Mouse (Mus musculus): ENCODE results near the gene Krt34. TPM values are rescaled to one million over a fixed set of nuclear protein-coding genes. Genes with fewer than 3 reads are reported as not detected.

Krt34 gene
- total and polyA plus RNA-seq, 3 experiments, result not detected

DNA sequence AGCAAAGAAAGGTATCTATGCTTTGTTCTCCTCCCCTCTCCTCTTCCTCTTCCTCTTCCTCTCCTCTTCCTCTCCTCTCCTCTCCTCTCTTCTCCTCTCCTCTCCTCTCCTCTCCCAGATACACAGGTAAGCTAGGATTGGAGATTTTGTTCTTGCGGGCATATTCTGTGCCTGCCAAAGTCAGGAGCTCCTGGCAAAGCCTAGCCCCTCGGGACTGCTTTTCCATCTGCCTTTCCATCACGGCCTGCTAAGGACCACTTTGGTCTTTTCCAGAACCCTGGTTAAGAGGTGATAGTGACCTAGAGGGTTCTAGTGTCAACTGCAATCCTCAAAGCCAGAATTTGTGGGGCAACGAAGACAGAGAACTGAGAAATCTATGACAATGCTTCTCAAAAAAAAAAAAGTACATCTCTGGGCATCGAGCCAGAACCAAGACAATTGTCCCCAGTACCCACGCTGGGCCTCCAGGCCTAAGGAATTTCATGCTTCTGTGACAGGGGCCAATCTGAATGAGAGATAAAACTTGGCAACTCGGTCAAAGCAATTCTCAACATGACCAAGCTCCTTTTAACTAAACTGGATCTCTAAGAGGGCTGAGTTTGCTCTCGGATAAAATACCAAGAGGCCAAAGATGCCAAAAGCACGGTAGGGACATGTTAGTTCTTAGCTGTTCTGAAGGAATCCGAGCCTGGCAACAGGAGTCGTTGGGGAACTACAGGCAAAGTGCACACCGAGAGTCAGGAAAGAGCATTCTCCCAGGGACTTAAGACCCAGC is 25.1 kb upstream of the Krt34 start:
- DNase-seq (ENCODE audit: extremely low read depth), result no peak
- in situ Hi-C loops (cut with MboI; ENCODE audit: low pct_ligation_motif_present, low pct_unique_long_range_greater_than_20kb, low sequenced_read_pairs), result no loop called here
- H3K27ac ChIP-seq (ENCODE audit: insufficient read depth, low read depth), result no peak overlapping the region
- H3K4me2 ChIP-seq (ENCODE audit: insufficient read depth, low read depth, poor library complexity, severe bottlenecking), result no peak overlapping the region
- no peak overlapping the region for H3K9ac ChIP-seq (ENCODE audit: insufficient read depth, low read depth)
- dilution Hi-C loops (cut with MboI; ENCODE audit: extremely low pct_ligation_motif_present, extremely low pct_unique_long_range_greater_than_20kb, low sequenced_read_pairs), result no loop called here
- no peak overlapping the region for H3K4me3 ChIP-seq (replicated peaks in 1 of 3; ENCODE audit: low read depth in 2 of 3, low read length in 2 of 3, poor library complexity in 1 of 3)
- no peaks in the 10 kb centered on the region for H3K79me2 ChIP-seq (replicated peaks; ENCODE audit: control insufficient read depth, extremely low read depth, insufficient read depth, poor library complexity, severe bottlenecking)
- no peaks in the 10 kb centered on the region for H3K9me3 ChIP-seq (replicated peaks; ENCODE audit: low read length)
- no peaks in the 10 kb centered on the region for H3K36me3 ChIP-seq (replicated peaks in 1 of 2; ENCODE audit: control insufficient read depth in 1 of 2, insufficient read depth in 1 of 2, low read length in 1 of 2)
- no peaks in the 10 kb centered on the region for H3K4me1 ChIP-seq (ENCODE audit: control insufficient read depth in 1 of 2, insufficient read depth in 2 of 2)
- TF ChIP-seq CHD1 (IDR thresholded peaks at IDR 0.05; ENCODE audit: low read depth, low read length) (no peak), RCOR1 (conservative IDR thresholded peaks at IDR 0.05; ENCODE audit: low read depth, low read length) (no peak), GABPA (IDR thresholded peaks at IDR 0.05; ENCODE audit: insufficient replicate concordance, low read depth, low read length) (no peak), HCFC1 (IDR thresholded peaks at IDR 0.05; ENCODE audit: low read depth, low read length) (no peak), ZNF384 (IDR thresholded peaks at IDR 0.05; ENCODE audit: low read depth, low read length) (no peak), SIN3A (IDR thresholded peaks at IDR 0.05; ENCODE audit: low read length) (no peak), ZKSCAN1 (IDR thresholded peaks at IDR 0.05; ENCODE audit: borderline replicate concordance, low read depth, low read length) (no peak), JUND (conservative IDR thresholded peaks at IDR 0.05; ENCODE audit: low read depth, low read length) (no peak), ZMIZ1 (IDR thresholded peaks at IDR 0.05; ENCODE audit: low read depth, low read length) (no peak), MXI1 (IDR thresholded peaks at IDR 0.05; ENCODE audit: low read depth, low read length) (no peak), NRF1 (IDR thresholded peaks at IDR 0.05; ENCODE audit: low read depth, low read length) (no peak), MAZ (IDR thresholded peaks at IDR 0.05; ENCODE audit: low read depth, low read length) (no peak), CHD2 (IDR thresholded peaks at IDR 0.05; ENCODE audit: low read length) (no peak), ETS1 (conservative IDR thresholded peaks at IDR 0.05; ENCODE audit: low read depth, low read length) (no peak), MAFK (IDR thresholded peaks at IDR 0.05; ENCODE audit: insufficient replicate concordance, low read length) (no peak), RAD21 (IDR thresholded peaks at IDR 0.05; ENCODE audit: low read depth, low read length) (no peak), TCF12 (IDR thresholded peaks at IDR 0.05; ENCODE audit: low read depth, low read length) (no peak), BHLHE40 (IDR thresholded peaks at IDR 0.05; ENCODE audit: low read depth, low read length) (no peak), KAT2A (IDR thresholded peaks at IDR 0.05; ENCODE audit: insufficient replicate concordance, low read length) (no peak), JUN (IDR thresholded peaks at IDR 0.05; ENCODE audit: insufficient read depth, low read depth, low read length) (no peak)
- peaks cover 94% of the 10 kb centered on the region for H3K27me3 ChIP-seq (replicated peaks)

All from CH12.LX (cell line).